Mouse (Mus musculus) activated CD4-positive, CD25-positive, alpha-beta regulatory T cell, adult 4 months (primary cell): ENCODE measurements around the gene Nsd1. TPM values are rescaled to one million over a fixed set of nuclear protein-coding genes. Genes with fewer than 3 reads are reported as not detected.

Experiments used
- ATAC-seq: one replicate; pipeline ENCODE4 v1.8.0; 2017
- polyA plus RNA-seq, 2 experiments: library from polyadenylated mRNA; unstranded; fragments of 100-300 nt; shearing (Covaris generic); gene quantifications; one replicate each; pipeline ENCODE4 v1.2.1; 2017

The Nsd1 gene
- polyA plus RNA-seq, 2 experiments from 2014 or later, result 53.0 to 53.8 TPM

DNA sequence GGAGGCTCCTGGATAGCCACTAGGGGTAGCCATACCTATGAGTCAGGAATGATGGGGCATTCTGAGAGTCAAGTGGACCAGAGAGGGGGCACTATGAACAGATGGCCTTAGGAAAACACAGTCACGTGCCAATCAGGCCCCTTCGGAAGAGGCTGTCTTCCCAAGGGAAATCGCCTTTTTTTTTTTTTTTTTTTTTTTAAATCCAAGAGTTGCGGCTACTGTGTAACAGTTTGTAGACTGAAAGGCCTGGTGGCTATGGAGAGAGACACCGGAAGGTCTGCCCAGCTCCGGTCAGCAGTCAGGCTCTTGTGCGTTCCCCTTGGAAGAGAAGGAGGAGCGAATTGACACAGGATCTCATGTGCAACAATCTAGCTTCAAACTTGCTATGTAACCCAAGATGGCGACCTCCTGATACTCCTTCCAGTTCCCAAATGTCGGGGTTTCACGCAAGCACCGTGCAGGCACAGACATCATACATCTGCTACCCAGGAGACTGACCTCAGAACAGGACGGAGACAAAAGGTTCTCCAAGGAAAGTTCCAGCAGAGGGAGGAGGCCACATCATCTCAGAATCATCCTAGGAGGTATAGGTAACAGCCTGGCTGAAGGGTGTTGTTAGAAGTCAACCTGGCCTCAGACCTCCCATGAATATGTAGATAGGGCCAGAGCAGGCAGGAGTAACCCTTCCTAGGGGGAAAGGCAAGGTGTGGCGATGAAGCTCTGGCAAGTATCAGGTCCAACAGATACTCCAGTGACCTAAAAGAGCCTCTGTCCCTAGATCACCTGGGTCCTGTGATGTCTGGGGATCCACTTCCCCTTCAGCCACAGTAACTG is 121.2 kb downstream of the Nsd1 start:
- ATAC-seq, result no peak

DNA sequence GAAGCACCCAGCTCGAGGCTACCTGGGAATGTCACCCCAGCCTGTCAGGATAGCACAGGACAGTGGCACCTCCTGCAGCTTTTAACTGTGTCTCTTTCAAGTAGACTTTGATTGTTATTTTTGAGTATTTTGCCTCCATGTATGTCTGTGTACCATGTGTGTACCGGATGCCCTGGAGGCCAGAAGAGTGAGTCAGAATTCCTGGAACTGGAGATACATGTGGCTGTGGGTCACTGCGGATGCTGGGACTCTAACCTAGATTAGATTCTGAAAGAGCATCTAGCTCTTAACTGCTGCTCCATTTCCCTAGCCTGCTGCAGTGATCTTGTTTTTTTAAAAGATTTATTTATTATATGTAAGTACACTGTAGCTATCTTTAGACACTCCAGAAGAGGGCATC is 122.7 kb downstream of the Nsd1 start:
- no peak for ATAC-seq

DNA sequence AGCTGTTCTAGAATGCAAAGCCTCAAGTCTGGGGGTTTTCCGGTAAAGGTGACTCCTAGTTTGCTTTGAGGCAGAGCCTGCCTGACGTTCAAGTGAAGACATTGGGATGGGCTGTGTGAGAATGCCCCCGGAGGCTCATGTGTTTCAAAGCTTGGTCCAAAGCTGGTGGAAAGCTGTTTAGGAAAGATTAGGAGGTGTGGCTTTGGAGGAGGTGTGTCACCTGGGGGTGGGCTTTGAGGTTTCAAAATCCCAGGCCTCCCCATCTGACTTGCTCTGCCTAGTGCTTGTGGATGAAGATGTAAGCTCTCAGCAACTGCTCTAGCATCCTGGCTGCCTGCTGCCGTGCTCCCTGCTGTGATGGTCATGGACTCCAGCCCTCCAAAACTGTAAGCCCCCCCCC is 126.1 kb downstream of the Nsd1 start:
- no peak for ATAC-seq

DNA sequence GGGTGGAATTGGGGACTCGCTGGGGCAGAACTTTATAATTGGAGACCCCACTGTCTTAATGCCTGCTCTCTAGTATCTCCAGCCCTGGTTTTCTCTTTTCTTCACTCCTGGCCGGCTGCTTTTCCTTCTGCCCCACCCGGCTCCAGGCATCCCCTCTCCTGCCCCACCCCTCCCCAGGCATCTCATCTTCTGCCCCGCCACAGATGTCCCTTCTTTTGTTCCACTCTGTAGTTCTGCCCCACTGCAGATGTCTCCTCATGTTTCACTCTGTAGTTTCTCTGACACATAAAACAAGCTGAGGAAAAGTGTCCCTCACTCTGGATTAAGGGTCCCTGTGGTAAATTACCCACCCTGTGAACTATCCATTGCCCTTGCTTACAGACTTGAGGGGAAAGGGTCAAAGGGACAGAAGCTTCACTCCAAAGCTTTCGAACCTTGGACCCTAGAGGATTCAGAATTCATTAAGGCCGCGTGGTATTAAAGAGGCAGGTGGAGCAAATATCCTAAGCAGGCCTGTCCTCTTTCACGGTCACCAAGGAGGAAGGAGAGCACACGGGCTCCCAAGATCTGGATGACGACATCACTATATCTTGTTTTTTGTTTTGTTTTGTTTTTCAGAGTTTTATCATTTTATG is 127.9 kb downstream of the Nsd1 start:
- no peak for ATAC-seq

DNA sequence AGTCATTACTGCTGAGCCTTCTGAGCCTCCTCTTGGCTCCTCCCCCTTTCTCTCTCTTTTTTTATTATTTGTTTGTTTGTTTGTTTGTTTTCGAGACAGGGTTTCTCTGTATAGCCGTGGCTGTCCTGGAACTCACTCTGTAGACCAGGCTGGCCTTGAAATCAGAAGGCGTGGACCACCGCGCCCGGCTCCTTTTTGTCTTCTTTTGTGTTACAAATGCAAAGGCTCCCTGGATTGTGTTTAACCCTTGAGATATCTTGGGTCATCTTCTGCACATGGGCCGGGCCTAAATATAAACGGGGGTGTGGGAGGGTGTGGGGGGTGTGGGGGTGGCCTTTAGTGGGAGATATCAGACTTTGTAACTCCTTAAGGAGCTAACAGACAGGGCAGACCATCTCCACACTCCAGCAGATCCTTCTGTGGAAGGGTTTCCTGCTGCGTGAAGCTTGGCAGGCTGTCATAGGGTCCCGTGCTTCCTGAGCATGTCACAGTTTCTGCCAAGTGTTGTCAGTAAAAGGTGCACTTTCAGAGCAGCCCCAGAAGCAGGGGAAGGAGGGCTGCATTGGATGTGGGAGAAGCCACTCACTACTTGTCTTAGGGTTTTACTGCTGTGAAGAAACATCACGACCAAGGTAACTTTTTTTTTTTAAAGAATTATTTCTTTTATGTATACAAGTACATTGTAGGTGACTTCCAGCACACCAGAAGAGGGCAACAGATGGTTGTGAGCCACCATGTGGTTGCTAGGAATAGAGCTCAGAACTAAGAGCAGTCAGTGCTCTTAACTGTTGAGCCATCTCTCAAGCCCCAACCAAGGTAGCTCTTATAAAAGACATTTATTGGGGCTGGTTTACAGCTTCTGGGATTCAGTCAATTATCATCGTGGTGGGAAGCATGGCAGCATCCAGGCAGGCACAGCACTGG is 128.8 kb downstream of the Nsd1 start:
- no peak for ATAC-seq

DNA sequence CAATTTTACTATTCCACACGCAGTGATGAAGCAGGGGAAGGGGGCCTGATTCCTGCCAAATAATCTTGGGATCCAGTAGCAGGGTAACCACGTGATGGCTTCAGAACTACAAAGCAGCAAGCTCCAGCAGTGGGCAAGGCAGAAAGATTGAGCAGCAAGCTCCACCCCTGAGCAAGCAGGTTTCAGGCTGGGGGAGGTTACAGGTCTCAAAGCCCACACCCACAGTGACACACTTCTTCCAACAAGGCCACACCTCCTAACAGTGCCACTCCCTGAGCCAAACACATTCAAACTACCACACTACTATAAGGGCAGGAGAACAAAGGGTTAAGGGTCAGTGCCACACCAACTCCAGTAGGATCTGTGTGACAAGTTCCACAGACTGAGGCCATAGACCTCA is 129.7 kb downstream of the Nsd1 start:
- ATAC-seq, result peak; percentile 57

DNA sequence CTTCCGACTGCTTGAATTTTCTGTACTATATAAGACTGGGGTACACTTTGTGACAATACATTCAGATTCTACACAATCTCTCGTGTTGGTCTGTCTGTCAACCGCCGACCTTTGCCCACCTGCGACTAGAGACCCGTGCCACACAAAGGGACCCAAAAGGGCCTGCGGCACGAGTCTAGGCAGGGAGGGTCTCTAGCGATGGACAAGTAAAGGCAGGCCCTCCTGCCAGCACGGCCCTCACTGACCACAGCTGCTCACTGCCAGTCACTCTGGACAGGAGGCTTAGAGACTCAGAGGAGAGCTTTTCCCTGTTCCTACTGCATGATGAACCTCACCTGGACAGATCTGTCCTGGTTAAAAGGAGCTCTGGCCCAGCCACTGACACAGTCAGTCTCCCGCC is 132.9 kb downstream of the Nsd1 start:
- no peak for ATAC-seq

DNA sequence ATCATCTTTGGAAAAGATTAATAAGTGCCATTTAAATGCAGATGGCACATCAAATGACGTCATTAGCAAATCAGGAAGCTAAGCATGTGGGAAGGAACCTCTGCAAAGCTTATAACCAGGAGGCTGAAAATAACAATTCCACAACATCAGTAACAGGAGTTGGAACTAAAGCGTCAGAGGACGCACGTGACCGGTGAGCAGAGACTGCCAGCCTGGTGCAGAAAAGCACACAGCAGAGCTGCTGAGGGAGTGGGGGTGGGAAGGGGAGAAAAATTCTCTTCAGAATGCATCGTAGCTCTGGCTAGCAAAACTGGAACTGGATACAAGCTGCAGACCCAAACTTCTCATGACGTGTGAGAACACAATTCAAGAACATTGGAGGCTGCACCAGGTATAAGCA is 134.7 kb downstream of the Nsd1 start:
- no peak for ATAC-seq

DNA sequence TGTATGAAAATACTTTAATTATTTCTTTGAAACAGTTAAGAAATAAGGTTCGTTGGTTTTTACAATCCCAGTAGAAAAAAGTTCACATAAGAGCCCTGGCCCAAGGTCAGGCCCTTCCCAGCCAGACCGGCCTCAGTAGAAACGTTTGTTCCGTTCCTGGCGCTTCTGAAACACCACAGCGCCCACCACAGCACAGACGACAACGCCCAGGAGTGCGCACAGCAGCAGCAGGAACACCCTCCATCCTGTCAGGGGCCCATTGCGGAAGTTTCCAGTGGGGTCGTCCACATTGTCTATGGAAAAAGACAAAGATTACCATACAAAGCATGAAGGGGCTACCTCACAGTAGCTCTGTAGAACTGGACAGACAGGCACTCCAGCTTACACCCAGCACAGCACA is 137.2 kb downstream of the Nsd1 start:
- no peak for ATAC-seq

DNA sequence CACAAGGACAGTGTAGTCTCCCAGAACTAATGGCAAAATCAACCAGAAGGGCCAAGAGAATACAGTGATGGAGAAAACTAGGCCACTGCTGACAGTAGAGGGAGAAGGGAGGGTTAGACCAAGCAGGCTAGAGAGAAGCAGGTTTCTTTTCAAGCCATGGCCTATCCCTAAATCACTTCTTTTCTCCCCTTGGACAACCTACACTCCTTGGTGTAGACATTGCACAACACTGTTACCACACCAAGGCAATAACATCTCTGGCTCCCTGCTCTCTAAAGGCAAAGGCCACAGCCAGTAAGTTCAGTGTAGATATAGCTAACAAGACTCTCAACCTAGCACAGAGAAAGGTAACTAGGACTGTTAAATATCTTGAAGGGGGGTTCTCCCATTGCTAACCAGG is 151.6 kb downstream of the Nsd1 start:
- no peak for ATAC-seq

DNA sequence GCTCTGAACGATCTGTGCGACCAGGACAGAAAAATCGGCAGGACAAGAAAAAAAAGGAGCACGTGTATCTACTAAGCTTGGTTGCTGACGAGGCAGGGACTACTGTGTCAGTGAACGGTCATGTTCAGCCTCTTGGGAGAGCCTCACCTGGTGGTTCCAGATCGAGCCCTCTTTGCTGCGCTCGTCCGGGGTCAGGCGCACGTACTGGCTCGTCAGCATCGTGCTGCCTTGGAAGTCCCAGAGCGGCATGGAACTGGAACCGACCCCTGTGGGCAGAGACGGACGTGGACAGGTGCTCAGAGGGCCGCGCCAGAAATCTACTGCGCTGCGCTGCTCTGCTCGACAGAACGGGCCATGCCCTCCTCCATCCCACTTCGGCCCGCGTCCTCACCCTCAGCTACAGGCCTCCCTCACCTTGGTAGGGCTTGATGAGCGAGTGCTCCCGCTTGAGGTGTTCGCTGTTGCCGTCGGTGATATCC is 152.4 kb downstream of the Nsd1 start:
- ATAC-seq, result peak; percentile 11

DNA sequence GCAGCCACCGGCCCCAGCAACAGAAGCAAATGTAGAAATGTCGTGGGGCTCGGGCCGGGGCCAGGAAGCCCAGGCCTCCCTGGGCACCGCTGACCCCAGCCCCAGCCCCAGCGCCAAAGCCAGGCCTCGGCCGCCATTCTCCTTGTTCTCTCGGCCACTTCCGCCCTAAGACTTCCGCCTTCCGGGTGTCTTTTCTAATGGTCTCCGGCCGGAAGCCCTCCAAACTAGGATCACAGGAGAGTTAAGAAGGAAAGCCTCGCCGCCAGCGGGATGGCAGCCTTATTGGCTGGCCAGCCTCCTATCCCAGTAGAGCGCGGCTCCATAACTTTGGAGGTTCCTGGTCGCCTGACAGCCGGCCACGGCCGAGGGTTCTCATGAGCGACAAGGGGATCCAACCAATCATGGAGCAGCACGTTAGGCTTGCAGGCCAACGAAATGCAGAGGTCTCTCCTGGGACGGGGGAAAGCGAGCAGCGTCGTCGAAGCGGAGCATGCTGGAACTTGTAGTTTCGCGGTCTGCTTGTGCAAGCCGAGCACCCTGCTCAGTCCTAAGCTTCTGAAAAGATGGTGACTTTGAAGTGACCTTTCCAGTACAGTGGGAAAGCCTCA is 153.0 kb downstream of the Nsd1 start, which contains the start of gene Lman2:
Gene Lman2, minus strand, starts transcription at position 331 of the 608 bp plus-strand sequence.
- peak; percentile 98 for ATAC-seq

Other genes starting within 250 kb of the Nsd1 start
- under 1 TPM; 0.41 to 0.68 TPM for gene Hk3, start 188.4 kb upstream of the Nsd1 start, polyA plus RNA-seq
- gene Uimc1, start 109.5 kb upstream of the Nsd1 start, polyA plus RNA-seq, result 10 to 100 TPM; 64.8 to 89.6 TPM
- gene Zfp346, start 104.5 kb upstream of the Nsd1 start, polyA plus RNA-seq, result 10 to 100 TPM; 12.3 to 19.5 TPM
- not detected for gene Gm17617, start 76.2 kb upstream of the Nsd1 start, polyA plus RNA-seq
- gene Fgfr4, start 57.1 kb upstream of the Nsd1 start, polyA plus RNA-seq, result not detected
- 100 to 1,000 TPM; 282 to 313 TPM for gene Prelid1, start 110.7 kb downstream of the Nsd1 start, polyA plus RNA-seq
- gene Rab24, start 112.2 kb downstream of the Nsd1 start, polyA plus RNA-seq, result 10 to 100 TPM; 10.3 to 13.3 TPM
- 10 to 100 TPM in 1 of 2 experiments, 1 to 10 TPM in 1; 9.2 to 12.4 TPM for gene Mxd3, start 120.0 kb downstream of the Nsd1 start, polyA plus RNA-seq
- gene Lman2, start 153.0 kb downstream of the Nsd1 start, polyA plus RNA-seq, result 10 to 100 TPM; 46.7 to 58.6 TPM
- gene Rgs14, start 159.9 kb downstream of the Nsd1 start, polyA plus RNA-seq, result 10 to 100 TPM; 51.5 to 69.6 TPM
- gene Slc34a1, start 188.4 kb downstream of the Nsd1 start, polyA plus RNA-seq, result not detected
- not detected for gene Pfn3, start 205.4 kb downstream of the Nsd1 start, polyA plus RNA-seq
- gene F12, start 217.0 kb downstream of the Nsd1 start, polyA plus RNA-seq, result not detected
- 10 to 100 TPM; 38.6 to 43.6 TPM for gene Grk6, start 235.3 kb downstream of the Nsd1 start, polyA plus RNA-seq